Mouse (Mus musculus): ENCODE measurements around the gene Snx22.
A peak's percentile ranks its signal among the peaks of the same experiment; 100 is the strongest.

Gene Snx22

GRCm38 (mm10) chr9:66087062-66087461 lies 17.5 kb upstream of the Snx22 start:
- H3K27me3 ChIP-seq (ENCODE audit: control insufficient read depth, insufficient read depth, low read length, poor library complexity, severe bottlenecking), result no peaks in the 10 kb centered on the region
- peaks cover 4% of the 10 kb centered on the region for H3K36me3 ChIP-seq (ENCODE audit: control insufficient read depth, insufficient read depth, low read length, poor library complexity, severe bottlenecking)
- no peak for DNase-seq (ENCODE audit: low read depth, low spot score)

GRCm38 (mm10) chr9:66084171-66084570 lies 14.7 kb upstream of the Snx22 start:
- no peaks in the 10 kb centered on the region for H3K27me3 ChIP-seq (ENCODE audit: control insufficient read depth, insufficient read depth, low read length, poor library complexity, severe bottlenecking)
- DNase-seq (ENCODE audit: low read depth, low spot score), result no peak
- H3K36me3 ChIP-seq (ENCODE audit: control insufficient read depth, insufficient read depth, low read length, poor library complexity, severe bottlenecking), result peaks cover 2% of the 10 kb centered on the region

GRCm38 (mm10) chr9:66081999-66082398 lies 12.5 kb upstream of the Snx22 start:
- DNase-seq (ENCODE audit: low read depth, low spot score), result no peak

GRCm38 (mm10) chr9:66080804-66081459 lies 11.4 kb upstream of the Snx22 start:
- H3K27me3 ChIP-seq (ENCODE audit: control insufficient read depth, insufficient read depth, low read length, poor library complexity, severe bottlenecking), result no peaks in the 10 kb centered on the region
- no peaks in the 10 kb centered on the region for H3K36me3 ChIP-seq (ENCODE audit: control insufficient read depth, insufficient read depth, low read length, poor library complexity, severe bottlenecking)
- no peak for DNase-seq (ENCODE audit: low read depth, low spot score)

More at GRCm38 (mm10) chr9:66081999-66082398, 12.5 kb upstream of the Snx22 start:
- H3K36me3 ChIP-seq (ENCODE audit: control insufficient read depth, insufficient read depth, low read length, poor library complexity, severe bottlenecking), result no peaks in the 10 kb centered on the region; the same call in 1 of the 2 replicates
- no peaks in the 10 kb centered on the region for H3K27me3 ChIP-seq (ENCODE audit: control insufficient read depth, insufficient read depth, low read length, poor library complexity, severe bottlenecking)

GRCm38 (mm10) chr9:66078493-66078892 lies 9.0 kb upstream of the Snx22 start:
- H3K27me3 ChIP-seq (ENCODE audit: control insufficient read depth, insufficient read depth, low read length, poor library complexity, severe bottlenecking), result no peaks in the 10 kb centered on the region
- H3K36me3 ChIP-seq (ENCODE audit: control insufficient read depth, insufficient read depth, low read length, poor library complexity, severe bottlenecking), result no peaks in the 10 kb centered on the region
- no peak for DNase-seq (ENCODE audit: low read depth, low spot score)

GRCm38 (mm10) chr9:66078072-66078471 lies 8.6 kb upstream of the Snx22 start:
- H3K27me3 ChIP-seq (ENCODE audit: control insufficient read depth, insufficient read depth, low read length, poor library complexity, severe bottlenecking), result no peaks in the 10 kb centered on the region
- no peaks in the 10 kb centered on the region for H3K36me3 ChIP-seq (ENCODE audit: control insufficient read depth, insufficient read depth, low read length, poor library complexity, severe bottlenecking)
- DNase-seq (ENCODE audit: low read depth, low spot score), result no peak

- DNase-seq (ENCODE audit: low read depth, low spot score), result peak; percentile 57
- no peaks in the 10 kb centered on the region for H3K36me3 ChIP-seq (ENCODE audit: control insufficient read depth, insufficient read depth, low read length, poor library complexity, severe bottlenecking)
These were observed 3.2 kb upstream of the Snx22 start for GRCm38 (mm10) chr9:66072754-66073153.

GRCm38 (mm10) chr9:66070151-66070550 lies 632 bp upstream of the Snx22 start:
- H3K27me3 ChIP-seq (ENCODE audit: control insufficient read depth, insufficient read depth, low read length, poor library complexity, severe bottlenecking), result no peaks in the 10 kb centered on the region
- no peak for DNase-seq (ENCODE audit: low read depth, low spot score)
- peaks cover 5% of the 10 kb centered on the region; the same call in 1 of the 2 replicates for H3K36me3 ChIP-seq (ENCODE audit: control insufficient read depth, insufficient read depth, low read length, poor library complexity, severe bottlenecking)

More at GRCm38 (mm10) chr9:66072754-66073153, 3.2 kb upstream of the Snx22 start:
- H3K27me3 ChIP-seq (ENCODE audit: control insufficient read depth, insufficient read depth, low read length, poor library complexity, severe bottlenecking), result no peaks in the 10 kb centered on the region

GRCm38 (mm10) chr9:66068971-66069391 lies 538 bp downstream of the Snx22 start:
- Histone ChIP-seq H3K27me3 (ENCODE audit: control insufficient read depth, insufficient read depth, low read length, poor library complexity, severe bottlenecking) (no peaks in the 10 kb centered on the region), H3K36me3 (ENCODE audit: control insufficient read depth, insufficient read depth, low read length, poor library complexity, severe bottlenecking) (peaks cover 5% of the 10 kb centered on the region; the same call in 1 of the 2 replicates)
- DNase-seq (ENCODE audit: low read depth, low spot score), result peak; percentile 36

GRCm38 (mm10) chr9:66068056-66068455 lies 1.5 kb downstream of the Snx22 start:
- no peak for DNase-seq (ENCODE audit: low read depth, low spot score)
- Histone ChIP-seq H3K27me3 (ENCODE audit: control insufficient read depth, insufficient read depth, low read length, poor library complexity, severe bottlenecking) (no peaks in the 10 kb centered on the region), H3K36me3 (ENCODE audit: control insufficient read depth, insufficient read depth, low read length, poor library complexity, severe bottlenecking) (peaks cover 5% of the 10 kb centered on the region; the same call in 1 of the 2 replicates)

GRCm38 (mm10) chr9:66067542-66067941 lies 2.0 kb downstream of the Snx22 start:
- Histone ChIP-seq H3K36me3 (ENCODE audit: control insufficient read depth, insufficient read depth, low read length, poor library complexity, severe bottlenecking) (peaks cover 5% of the 10 kb centered on the region; the same call in 1 of the 2 replicates), H3K27me3 (ENCODE audit: control insufficient read depth, insufficient read depth, low read length, poor library complexity, severe bottlenecking) (no peaks in the 10 kb centered on the region)
- DNase-seq (ENCODE audit: low read depth, low spot score), result peak; percentile 54

GRCm38 (mm10) chr9:66066791-66067190 lies 2.7 kb downstream of the Snx22 start:
- no peaks in the 10 kb centered on the region for H3K27me3 ChIP-seq (ENCODE audit: control insufficient read depth, insufficient read depth, low read length, poor library complexity, severe bottlenecking)
- peaks cover 7% of the 10 kb centered on the region; the same call in 1 of the 2 replicates for H3K36me3 ChIP-seq (ENCODE audit: control insufficient read depth, insufficient read depth, low read length, poor library complexity, severe bottlenecking)
- no peak for DNase-seq (ENCODE audit: low read depth, low spot score)

GRCm38 (mm10) chr9:66064316-66064715 lies 5.2 kb downstream of the Snx22 start:
- H3K36me3 ChIP-seq (ENCODE audit: control insufficient read depth, insufficient read depth, low read length, poor library complexity, severe bottlenecking), result peaks cover 10% of the 10 kb centered on the region
- no peak for DNase-seq (ENCODE audit: low read depth, low spot score)
- H3K27me3 ChIP-seq (ENCODE audit: control insufficient read depth, insufficient read depth, low read length, poor library complexity, severe bottlenecking), result no peaks in the 10 kb centered on the region

- no peaks in the 10 kb centered on the region for H3K27me3 ChIP-seq (ENCODE audit: control insufficient read depth, insufficient read depth, low read length, poor library complexity, severe bottlenecking)
- peaks cover 10% of the 10 kb centered on the region for H3K36me3 ChIP-seq (ENCODE audit: control insufficient read depth, insufficient read depth, low read length, poor library complexity, severe bottlenecking)
- DNase-seq (ENCODE audit: low read depth, low spot score), result no peak
These were observed 6.1 kb downstream of the Snx22 start for GRCm38 (mm10) chr9:66063446-66063845.

- Histone ChIP-seq H3K36me3 (ENCODE audit: control insufficient read depth, insufficient read depth, low read length, poor library complexity, severe bottlenecking) (peaks cover 10% of the 10 kb centered on the region), H3K27me3 (ENCODE audit: control insufficient read depth, insufficient read depth, low read length, poor library complexity, severe bottlenecking) (no peaks in the 10 kb centered on the region)
- DNase-seq (ENCODE audit: low read depth, low spot score), result no peak
These were observed 7.9 kb downstream of the Snx22 start for GRCm38 (mm10) chr9:66061656-66062055.

GRCm38 (mm10) chr9:66060986-66061385 lies 8.5 kb downstream of the Snx22 start:
- no peak for DNase-seq (ENCODE audit: low read depth, low spot score)
- Histone ChIP-seq H3K36me3 (ENCODE audit: control insufficient read depth, insufficient read depth, low read length, poor library complexity, severe bottlenecking) (peaks cover 10% of the 10 kb centered on the region), H3K27me3 (ENCODE audit: control insufficient read depth, insufficient read depth, low read length, poor library complexity, severe bottlenecking) (no peaks in the 10 kb centered on the region)

Data from splenic B cell, adult 2 months (primary cell).